Mouse (Mus musculus) heart, adult 11 months (tissue): ENCODE results near the gene Gm1043.

Experiments
- DNase-seq: peaks from one replicate; pipeline ENCODE4 v3.0.0; 2022

Gene Gm1043

GRCm38 (mm10) chr5:37118242-37118641, 33.1 kb downstream of the Gm1043 start:
- no peak for DNase-seq

GRCm38 (mm10) chr5:37121186-37121680, 36.1 kb downstream of the Gm1043 start:
- DNase-seq: no peak

- DNase-seq: no peak
These were observed 46.7 kb downstream of the Gm1043 start for GRCm38 (mm10) chr5:37131841-37132240.

GRCm38 (mm10) chr5:37141745-37142144, 56.6 kb downstream of the Gm1043 start:
- no peak for DNase-seq

GRCm38 (mm10) chr5:37147536-37147935, 62.4 kb downstream of the Gm1043 start:
- no peak for DNase-seq

GRCm38 (mm10) chr5:37150650-37151049, 65.5 kb downstream of the Gm1043 start:
- no peak for DNase-seq

- DNase-seq: no peak
These were observed 69.3 kb downstream of the Gm1043 start for GRCm38 (mm10) chr5:37154472-37154871.

GRCm38 (mm10) chr5:37158408-37158807, 73.2 kb downstream of the Gm1043 start:
- DNase-seq: no peak

GRCm38 (mm10) chr5:37162871-37163781, 78.0 kb downstream of the Gm1043 start:
- DNase-seq: no peak

- DNase-seq: no peak
These were observed 91.3 kb downstream of the Gm1043 start for GRCm38 (mm10) chr5:37176466-37176865.

GRCm38 (mm10) chr5:37177061-37177460, 91.9 kb downstream of the Gm1043 start:
- no peak for DNase-seq

- no peak for DNase-seq
These were observed 93.6 kb downstream of the Gm1043 start for GRCm38 (mm10) chr5:37178811-37179210.

- no peak for DNase-seq
These were observed 94.7 kb downstream of the Gm1043 start for GRCm38 (mm10) chr5:37179872-37180271.

GRCm38 (mm10) chr5:37180624-37181023, 95.5 kb downstream of the Gm1043 start:
- DNase-seq: no peak

- DNase-seq: no peak
These were observed 99.4 kb downstream of the Gm1043 start for GRCm38 (mm10) chr5:37184605-37185004.

GRCm38 (mm10) chr5:37190378-37190777, 105.2 kb downstream of the Gm1043 start:
- no peak for DNase-seq

- DNase-seq: peak; percentile 70
These were observed 111.0 kb downstream of the Gm1043 start for GRCm38 (mm10) chr5:37196196-37196595.

- peak; percentile 31 for DNase-seq
These were observed 111.6 kb downstream of the Gm1043 start for GRCm38 (mm10) chr5:37196666-37197250.

GRCm38 (mm10) chr5:37197423-37197822, 112.3 kb downstream of the Gm1043 start:
- no peak for DNase-seq

- DNase-seq: peak; percentile 80
These were observed 113.0 kb downstream of the Gm1043 start for GRCm38 (mm10) chr5:37198011-37198688.

- no peak for DNase-seq
These were observed 117.1 kb downstream of the Gm1043 start for GRCm38 (mm10) chr5:37202285-37202684.

- DNase-seq: no peak
These were observed 119.7 kb downstream of the Gm1043 start for GRCm38 (mm10) chr5:37204886-37205285.

GRCm38 (mm10) chr5:37205420-37205819, 120.2 kb downstream of the Gm1043 start:
- DNase-seq: no peak
